Mouse (Mus musculus) embryonic stem cell, embryonic (primary cell): Measurements from ENCODE around the gene Cpa4.

Experiments used
- CTCF ChIA-PET, 4 experiments: fragments of 300-600 bp in 2 of 4; fragments of 350-600 bp in 2 of 4; sonication (Branson Sonifier 250); formaldehyde crosslinking; loops; one replicate each; lab custom pipeline; 2022; ENCODE audit warnings: inconsistent platforms in 2 of 4; lab: Charles Lee
- POLR2A ChIA-PET, 4 experiments: fragments of 300-600 bp in 2 of 4; fragments of 350-600 bp in 2 of 4; sonication (Branson Sonifier 250); formaldehyde crosslinking; loops; one replicate each; lab custom pipeline; 2022; ENCODE audit warnings: antibody characterized with exemption in 4 of 4, inconsistent platforms in 1 of 4; lab: Charles Lee

Cpa4 gene

DNA sequence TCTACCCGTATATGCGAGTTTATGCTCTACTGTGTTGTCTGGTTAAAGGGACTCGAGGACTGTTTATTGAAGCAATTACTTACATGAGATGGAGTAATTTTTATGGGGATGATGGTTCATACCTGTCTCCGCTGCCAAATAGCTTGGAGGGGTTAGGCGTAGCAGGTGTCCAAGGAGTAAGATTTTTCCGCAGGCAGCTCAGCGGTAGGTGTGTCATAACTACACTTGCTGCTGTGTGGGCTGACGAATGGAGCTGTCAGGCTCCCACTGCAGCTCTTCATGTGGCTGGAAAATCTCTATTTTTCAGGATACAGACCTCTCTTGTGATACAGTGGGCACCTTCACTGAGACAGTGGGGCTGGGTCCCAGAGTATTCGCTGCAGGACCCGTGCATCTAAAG lies 1.2 kb downstream of the Cpa4 start:
- CTCF ChIA-PET = interaction anchor here in 3 of 4 experiments (0.5 to 1.3 kb wide), 3 partner anchors 34 to 174 kb away, joined by 3 to 6 read pairs (median 3); no protein-coding TSS in a partner anchor
- POLR2A ChIA-PET = interaction anchor here in 1 of 4 experiments (0.6 to 1.8 kb wide), 3 partner anchors 29 to 388 kb away, joined by 3 to 8 read pairs (median 3); partner anchors contain the start of genes Ssmem1 and Tmem209

DNA sequence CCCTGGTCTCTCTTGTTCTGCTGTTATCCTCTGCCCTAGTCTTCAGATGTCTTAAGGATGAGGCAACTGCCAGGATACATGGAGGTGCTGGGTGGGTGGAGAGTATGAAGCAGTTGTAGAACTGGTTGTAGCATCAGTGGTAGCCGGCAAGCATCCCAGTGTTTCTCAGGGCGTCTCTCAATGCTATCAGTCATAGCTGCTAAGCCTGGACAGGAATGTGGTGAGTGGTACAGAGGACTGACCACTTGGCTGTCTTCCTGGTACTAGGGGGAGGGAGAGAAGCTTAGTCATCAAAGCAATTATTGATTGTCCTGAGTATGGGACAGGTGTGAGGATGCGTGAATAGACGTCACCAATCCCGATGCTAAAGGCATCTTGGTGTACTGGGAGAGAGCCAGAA lies 1.8 kb downstream of the Cpa4 start:
- CTCF ChIA-PET = interaction anchor here (0.5 to 1.3 kb wide), 5 partner anchors 35 to 1139 kb away, joined by 3 to 7 read pairs (median 3); no protein-coding TSS in a partner anchor
- POLR2A ChIA-PET = no interaction called here

DNA sequence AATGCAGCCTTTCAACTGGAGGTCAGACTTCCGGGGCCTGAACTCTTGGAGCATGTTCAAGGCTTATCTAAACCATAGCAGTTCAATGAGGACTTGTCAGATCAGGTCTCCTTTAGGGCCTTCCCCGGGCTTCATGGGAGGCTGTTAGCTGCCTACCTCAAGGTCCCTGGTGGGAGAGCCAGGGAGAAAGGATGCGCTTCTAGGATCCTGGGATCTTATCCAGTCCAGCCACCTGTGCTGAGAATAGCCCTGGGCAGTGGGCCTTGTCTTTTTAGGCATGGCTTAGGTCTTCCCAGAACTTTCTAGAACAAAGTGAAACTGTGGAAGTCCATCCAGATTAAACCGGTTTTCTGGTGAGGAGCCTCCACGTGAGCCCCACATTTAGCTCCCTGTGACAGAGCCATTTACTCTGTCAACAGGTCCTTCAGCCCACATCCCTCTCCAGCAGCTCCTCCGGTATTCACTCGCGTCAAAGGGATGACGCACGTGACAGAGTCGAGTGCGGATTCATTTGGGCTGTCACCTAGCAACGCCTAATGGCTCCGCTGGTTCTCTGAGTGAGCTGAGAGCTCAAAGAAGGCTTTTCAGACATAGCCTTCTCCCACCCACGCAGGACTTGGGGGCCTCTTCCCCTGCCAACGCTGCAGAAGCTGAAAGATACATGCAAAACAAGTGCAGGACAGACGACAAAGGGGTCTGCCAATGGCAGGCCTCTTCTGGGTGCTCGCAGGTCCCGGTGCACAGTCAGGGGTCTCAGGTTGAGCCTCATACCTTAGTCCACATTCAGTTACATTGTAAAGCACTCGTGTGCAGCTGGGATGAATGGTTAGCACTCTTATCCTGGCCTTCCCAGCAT lies 4.5 kb downstream of the Cpa4 start:
- CTCF ChIA-PET = interaction anchor here in 3 of 4 experiments (0.6 to 1.5 kb wide), 6 partner anchors 27 to 461 kb away, joined by 3 to 12 read pairs (median 4); no protein-coding TSS in a partner anchor
- POLR2A ChIA-PET = interaction anchor here in 3 of 4 experiments (0.6 to 1.5 kb wide), 13 partner anchors 9 to 366 kb away, joined by 3 to 11 read pairs (median 4); partner anchors contain the start of genes Ssmem1 (in 1 of the 3) and Tmem209 (in 1 of the 3)

DNA sequence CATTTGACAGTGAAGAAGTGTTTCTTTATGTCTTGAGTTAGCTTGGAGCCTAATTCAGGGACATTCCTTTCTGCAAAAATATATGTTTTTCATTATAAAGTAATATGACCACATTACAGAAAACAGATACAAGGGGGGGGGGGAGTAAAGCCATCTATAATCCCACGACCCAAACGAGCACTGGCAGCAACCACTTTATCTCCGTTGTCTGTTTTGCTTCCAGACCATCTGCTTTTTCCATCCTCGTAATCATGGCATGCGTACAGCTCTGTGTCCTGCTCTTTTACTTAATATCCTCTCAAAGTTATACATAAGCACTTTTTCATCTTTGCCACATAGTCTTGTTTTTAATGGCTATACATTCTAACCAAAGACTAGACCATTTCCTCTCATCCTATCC lies 5.2 kb downstream of the Cpa4 start:
- ChIA-PET POLR2A (interaction anchor here in 3 of 4 experiments (0.6 to 1.5 kb wide), 9 partner anchors 8 to 318 kb away, joined by 3 to 11 read pairs (median 4); no protein-coding TSS in a partner anchor), CTCF (interaction anchor here in 3 of 4 experiments (0.6 to 1.5 kb wide), 6 partner anchors 27 to 409 kb away, joined by 3 to 12 read pairs (median 4); no protein-coding TSS in a partner anchor)

DNA sequence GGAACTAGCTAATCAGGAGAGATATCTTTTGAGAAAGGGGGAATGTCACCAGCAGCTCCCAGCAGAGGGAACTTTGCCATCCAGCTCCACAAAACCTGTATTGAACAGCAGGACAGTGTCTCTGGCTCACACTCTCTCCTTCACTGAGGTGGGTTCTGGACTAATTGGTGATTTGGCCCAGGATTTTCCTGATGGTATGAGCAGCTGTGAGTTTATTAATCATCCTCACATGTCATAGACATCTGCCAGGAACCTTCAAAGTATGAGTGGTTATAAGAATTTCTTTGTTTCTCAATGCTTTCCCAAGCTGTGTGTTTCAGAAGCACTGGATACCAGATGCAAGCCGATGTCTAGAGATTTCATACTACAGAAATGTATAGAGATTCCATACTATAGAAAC lies 6.8 kb downstream of the Cpa4 start:
- ChIA-PET POLR2A (no interaction called here), CTCF (no interaction called here)

DNA sequence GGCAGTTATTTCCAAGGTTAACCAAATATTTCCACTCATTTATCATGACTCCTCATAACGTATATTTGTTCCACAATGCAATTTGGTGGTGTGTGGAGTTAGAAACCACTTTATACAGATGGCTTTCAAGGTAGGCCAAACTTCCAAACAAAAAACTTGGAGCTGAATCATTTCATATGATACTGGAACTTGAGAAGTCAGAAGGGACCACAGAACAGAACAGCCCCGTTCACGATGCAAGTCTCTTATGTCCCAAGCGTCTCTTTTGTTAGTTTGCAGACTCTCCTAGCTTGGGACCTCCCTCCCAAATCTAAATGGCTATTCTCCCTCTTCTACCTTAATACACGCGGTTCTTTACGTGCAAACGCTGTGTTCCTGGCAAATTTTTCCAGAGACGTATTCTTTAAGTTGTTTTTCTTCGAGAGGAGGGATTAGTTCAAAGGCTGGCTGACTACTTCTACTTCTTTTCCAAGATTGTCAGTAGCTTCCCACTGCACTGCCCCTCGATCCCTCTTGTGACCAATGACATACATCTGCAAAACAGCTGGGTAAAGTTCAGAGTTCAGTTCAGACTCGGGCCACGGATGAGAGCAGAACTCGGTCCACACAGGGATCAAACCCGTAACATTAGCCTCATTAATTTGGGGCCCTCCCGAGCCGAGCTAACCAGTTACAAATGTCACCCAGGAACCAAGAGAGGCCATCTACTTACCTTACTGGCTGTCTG lies 8.5 kb downstream of the Cpa4 start:
- POLR2A ChIA-PET = interaction anchor here in 1 of 4 experiments (0.6 to 1.0 kb wide), 2 partner anchors 12 to 158 kb away, joined by 3 read pairs; no protein-coding TSS in a partner anchor

DNA sequence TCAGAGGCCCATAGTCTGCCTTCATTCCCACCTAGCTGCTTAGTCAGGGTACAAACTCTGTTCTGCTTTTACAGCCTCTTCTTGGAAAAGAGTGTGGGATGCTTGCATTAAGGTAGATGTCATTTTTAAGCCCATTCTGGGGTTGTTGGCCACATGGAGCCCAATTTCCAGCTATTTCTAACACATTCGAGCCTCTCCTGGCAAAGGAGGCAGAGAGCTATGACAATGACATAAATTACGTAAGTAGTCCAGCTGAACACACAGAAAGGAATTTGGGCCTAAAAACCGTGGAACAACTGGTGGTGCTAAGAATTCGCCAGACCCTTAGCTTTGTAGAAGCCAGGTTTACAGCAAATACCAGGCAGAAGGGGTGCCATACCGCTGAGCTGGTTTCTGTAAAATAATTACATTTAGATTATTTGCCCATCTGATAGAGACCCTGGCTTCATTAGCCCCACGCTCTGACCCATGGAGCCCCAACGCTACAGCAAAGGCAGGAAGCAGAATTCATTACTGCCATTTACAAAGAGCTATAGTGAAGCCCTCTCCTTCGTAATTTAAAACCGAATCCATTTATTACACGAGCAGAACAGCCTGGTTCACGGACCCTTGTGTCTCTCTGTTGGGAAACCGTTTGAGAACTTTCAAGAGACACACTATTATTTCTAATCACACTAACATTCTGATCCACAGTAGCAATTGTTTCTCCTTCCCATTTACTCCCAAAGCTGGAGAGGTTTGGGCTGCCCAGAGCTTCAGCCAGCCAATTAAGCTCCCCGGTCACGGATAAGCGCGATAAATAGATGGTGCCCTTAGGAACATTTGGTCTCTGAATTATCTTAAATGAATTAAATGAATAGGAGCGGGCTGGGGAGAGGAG lies 12.0 kb downstream of the Cpa4 start:
- ChIA-PET CTCF (interaction anchor here in 1 of 4 experiments (0.5 kb wide), 1 partner anchor 869 kb away, joined by 3 read pairs; no protein-coding TSS in a partner anchor), POLR2A (interaction anchor here in 1 of 4 experiments (0.6 kb wide), 2 partner anchors 284 to 706 kb away, joined by 3 read pairs; no protein-coding TSS in a partner anchor)

More for the DNA sequence above, 8.5 kb downstream of the Cpa4 start:
- CTCF ChIA-PET = no interaction called here

DNA sequence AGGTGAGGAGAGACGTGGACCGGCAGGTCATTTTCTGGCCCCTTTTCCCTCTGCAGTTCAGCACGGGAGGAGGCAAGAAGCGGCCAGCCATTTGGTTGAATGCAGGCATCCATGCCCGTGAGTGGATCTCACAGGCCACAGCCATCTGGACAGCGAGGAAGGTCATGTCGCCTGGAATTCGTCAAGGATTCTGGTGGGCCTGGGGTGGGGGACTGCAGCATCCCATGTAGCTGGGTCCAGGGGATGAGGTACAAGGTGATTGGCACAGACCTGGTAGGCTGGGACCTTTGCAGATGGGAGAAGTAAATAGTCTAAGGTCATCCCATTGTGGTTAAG lies 12.6 kb downstream of the Cpa4 start:
- ChIA-PET CTCF (interaction anchor here in 1 of 4 experiments (0.5 kb wide), 1 partner anchor 869 kb away, joined by 3 read pairs; no protein-coding TSS in a partner anchor), POLR2A (interaction anchor here in 1 of 4 experiments (1.7 kb wide), 1 partner anchor 8 kb away, joined by 4 read pairs; no protein-coding TSS in a partner anchor)

DNA sequence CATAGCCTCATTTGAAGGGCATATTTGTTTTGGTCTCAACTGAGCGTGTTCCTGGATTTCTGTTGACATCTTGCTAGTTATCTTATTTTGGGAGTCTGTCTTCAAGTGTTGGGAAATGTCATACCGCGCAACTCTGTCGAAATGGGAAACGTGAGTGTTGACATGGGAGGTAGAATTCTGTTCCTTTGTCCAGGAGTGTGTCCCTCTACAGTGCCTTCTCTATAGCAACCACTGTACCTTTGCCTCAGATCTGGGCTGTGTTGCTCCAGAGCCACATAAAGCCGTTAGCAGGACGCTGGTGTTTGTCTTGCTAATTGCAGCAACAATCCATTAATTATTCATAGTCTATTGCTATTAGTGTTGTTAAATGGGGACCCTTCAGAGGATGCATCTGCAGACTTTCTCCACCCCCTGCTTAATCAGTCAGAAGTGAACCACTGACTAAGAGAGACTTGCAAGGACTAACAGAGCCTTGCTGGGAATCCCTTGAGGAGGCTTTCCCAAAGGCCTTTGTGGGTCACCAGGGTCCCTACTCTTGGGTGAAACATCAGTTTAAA lies 18.8 kb downstream of the Cpa4 start:
- POLR2A ChIA-PET = no interaction called here
- CTCF ChIA-PET = no interaction called here

DNA sequence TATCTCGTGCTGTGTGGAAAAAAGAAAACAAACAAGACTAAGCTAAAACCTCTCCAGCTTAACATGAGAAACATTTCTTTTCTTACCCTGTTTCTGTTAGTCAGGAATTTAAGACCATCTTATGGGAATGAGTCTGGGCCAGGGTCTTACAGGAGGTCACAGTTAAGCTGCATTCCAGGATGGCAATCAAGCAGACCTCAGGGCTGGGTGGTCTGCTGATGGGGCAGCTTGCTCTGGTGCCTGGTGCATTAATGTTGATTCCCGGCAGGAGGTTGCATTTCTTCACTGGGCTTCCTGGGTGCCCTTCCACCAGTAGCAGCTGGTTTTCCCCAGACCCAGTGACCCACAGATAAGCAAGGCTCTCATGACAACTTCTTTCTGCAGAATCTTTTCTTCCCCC lies 21.6 kb downstream of the Cpa4 start:
- POLR2A ChIA-PET = interaction anchor here in 1 of 4 experiments (0.9 to 1.0 kb wide), 2 partner anchors 12 to 63 kb away, joined by 3 read pairs; no protein-coding TSS in a partner anchor
- CTCF ChIA-PET = interaction anchor here in 2 of 4 experiments (0.5 to 0.8 kb wide), 3 partner anchors 17 to 73 kb away, joined by 3 to 4 read pairs (median 3); no protein-coding TSS in a partner anchor

DNA sequence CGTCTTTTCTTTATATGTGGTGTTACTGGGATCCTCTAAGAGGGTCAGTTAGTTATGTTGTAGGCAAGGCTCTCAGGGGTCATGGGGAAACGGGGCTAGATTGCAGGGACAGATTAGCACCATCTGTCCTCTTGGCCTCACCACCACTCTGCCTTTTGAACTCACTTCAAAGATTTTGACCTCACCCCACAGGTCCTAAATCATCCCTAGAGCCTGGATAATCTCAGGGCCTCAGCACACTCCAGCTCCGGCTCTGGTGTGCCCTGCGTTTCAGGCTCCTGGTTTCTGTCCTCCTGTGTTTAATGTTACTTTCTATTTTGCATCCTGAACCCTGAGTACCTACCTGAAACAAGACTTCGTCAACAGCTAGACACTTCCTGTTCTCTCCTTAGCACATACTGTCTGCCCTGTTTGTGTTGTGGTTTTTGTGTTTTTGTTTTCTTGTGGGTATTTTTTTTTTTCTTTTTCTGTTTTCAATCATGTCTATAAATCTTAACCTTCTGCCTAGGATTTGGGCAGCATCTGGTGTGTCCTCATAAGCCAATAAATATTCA lies 23.8 kb downstream of the Cpa4 start:
- CTCF ChIA-PET = interaction anchor here in 1 of 4 experiments (0.6 kb wide), 1 partner anchor 387 kb away, joined by 3 read pairs; no protein-coding TSS in a partner anchor

DNA sequence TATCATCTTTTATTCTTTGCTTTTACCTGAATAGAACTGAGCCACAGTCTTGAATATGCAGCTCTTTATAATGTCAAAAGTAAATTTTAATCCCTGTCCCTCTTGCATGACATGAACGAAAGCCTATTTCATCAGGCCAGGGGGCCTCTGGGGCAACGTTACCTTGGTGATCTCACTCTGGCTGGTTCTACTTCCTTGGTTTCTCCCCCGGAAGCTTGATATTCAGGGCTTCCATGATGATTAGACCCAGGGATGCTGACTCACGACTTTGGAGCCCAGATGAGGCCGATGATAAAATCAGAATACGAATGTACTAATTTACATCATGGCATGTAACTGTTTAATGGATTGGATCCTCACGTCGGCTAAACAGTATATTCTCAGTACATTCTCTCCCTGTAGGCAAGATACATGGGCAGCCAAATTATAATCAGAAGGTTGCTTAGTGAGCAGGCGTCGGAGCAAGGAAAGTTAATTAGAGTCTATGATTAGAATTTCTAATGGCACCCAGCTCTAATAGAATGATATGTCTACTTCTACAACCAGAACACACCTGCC lies 24.3 kb downstream of the Cpa4 start:
- ChIA-PET POLR2A (interaction anchor here in 1 of 4 experiments (0.6 kb wide), 1 partner anchor 83 kb away, joined by 3 read pairs; the partner anchor contains the start of gene Tmem209), CTCF (interaction anchor here in 1 of 4 experiments (0.6 kb wide), 1 partner anchor 388 kb away, joined by 3 read pairs; no protein-coding TSS in a partner anchor)

More for the DNA sequence above, 23.8 kb downstream of the Cpa4 start:
- POLR2A ChIA-PET = interaction anchor here in 1 of 4 experiments (0.6 kb wide), 1 partner anchor 83 kb away, joined by 3 read pairs; the partner anchor contains the start of gene Tmem209

DNA sequence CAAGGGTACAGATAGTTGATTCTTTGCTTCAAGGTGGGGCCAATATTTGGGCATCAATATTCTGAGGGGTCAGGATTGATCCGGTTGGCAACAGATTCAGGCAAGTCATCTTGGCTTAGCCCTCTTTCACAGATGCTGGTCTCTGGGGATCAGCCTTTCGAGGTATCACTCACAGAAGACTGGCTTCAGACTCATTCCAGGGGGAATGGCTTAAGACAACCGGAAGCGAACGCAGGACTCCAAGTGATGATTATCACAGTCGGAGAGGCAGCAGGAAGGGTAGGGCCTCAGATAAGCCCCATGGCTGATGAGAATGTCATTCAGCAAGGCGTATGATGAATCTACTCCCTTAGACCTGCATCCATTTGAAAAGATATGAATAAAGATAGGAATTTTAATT lies 26.2 kb downstream of the Cpa4 start:
- POLR2A ChIA-PET = no interaction called here
- CTCF ChIA-PET = no interaction called here

DNA sequence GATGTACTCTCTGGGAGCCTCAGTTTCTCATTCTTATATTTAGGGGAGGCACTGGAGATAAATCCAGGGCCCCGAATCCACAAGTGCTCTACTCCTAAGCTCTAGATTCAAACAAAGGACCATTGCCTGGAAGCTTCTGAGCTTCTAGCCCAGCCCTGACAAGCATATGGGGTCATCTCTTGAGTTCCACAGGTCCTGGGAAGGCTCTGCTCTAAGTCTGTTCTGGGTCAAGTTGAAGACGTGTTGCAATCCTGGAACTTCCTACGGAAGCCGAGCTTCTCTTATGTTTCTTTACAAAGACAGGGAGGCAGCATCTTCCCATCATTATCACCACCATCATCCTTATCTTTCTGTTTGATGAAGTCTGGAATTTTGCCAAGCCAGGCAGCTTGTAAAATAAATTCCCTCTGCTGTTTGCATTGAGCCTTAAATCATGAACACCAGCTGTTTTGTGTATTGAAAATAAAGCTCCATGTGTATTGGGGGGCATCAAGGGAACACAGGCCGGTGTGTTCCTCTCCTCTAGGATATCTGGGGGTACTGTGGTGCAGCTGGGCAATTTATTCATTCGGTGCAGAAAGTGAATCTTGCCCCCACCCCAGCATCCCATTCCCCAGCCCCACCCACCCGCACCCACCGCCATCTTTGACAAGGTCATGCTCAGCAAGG lies 28.2 kb downstream of the Cpa4 start:
- POLR2A ChIA-PET = interaction anchor here in 2 of 4 experiments (0.7 to 1.3 kb wide), 2 partner anchors 87 to 637 kb away, joined by 3 to 5 read pairs; partner anchors contain the start of genes Ssmem1 (in 1 of the 2) and Tmem209 (in 1 of the 2)

DNA sequence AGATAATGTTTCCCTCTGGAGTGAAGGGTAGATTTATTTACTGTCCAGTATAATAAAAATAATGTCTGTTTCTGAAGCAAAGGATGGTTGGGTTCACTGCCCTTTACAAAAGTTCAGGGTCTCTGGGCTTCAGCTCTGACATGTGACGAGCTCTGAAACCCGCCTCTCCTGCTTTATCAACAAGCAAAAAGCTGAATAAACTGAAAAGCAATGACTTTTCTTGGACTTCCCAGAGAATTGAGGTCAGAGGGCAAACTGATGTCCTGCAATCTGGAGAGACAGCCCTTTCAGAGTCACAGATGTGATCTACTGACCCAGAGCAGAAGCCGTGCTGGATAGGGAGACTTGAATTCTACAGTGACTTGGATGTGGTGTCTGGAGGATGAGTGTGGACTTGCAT lies 31.9 kb downstream of the Cpa4 start:
- ChIA-PET POLR2A (interaction anchor here in 1 of 4 experiments (0.7 kb wide), 1 partner anchor 344 kb away, joined by 3 read pairs; no protein-coding TSS in a partner anchor), CTCF (no interaction called here)

More for the DNA sequence above, 28.2 kb downstream of the Cpa4 start:
- CTCF ChIA-PET = no interaction called here

DNA sequence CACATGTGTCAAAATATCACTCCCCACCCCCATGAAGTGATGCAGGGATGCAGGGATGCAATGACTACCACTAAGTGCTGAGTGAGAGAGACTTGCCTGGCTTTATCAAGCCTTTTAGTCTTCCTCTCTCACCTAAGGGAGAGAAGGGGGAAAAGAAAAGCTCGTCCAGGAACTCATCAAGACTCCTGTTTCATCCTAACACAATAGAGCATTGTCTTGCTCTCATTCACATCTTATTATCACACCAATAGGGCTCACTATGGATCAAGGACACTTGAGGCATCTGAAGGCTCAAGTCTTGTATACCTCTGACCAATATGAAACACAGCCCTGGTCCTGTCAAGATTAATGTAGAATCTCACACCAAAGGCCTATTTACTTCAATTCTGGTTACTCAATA lies 32.8 kb downstream of the Cpa4 start:
- ChIA-PET CTCF (no interaction called here), POLR2A (interaction anchor here in 2 of 4 experiments (0.6 to 0.8 kb wide), 2 partner anchors 60 to 87 kb away, joined by 5 to 6 read pairs; no protein-coding TSS in a partner anchor)
